In genomic region chrY:1244940-1245339, GRCm38 (mm10) we compare ENCODE assay signal across 8 mouse cellular contexts. TPM values are rescaled to one million over a fixed set of nuclear protein-coding genes. Genes with fewer than 3 reads are reported as not detected.
A peak's percentile ranks its signal among the peaks of the same experiment; 100 is the strongest.
DNase-seq lines count a peak whose midpoint lies in the region; ATAC-seq lines count a peak whose summit lies in the region.

No protein-coding gene starts in this region.

- peak overlapping the region; percentile 48 for H3K4me3 ChIP-seq in kidney, embryonic 16.5 days (ENCODE audit: low read length)
- peak overlapping the region; percentile 37 for H3K4me3 ChIP-seq in hindbrain, embryonic 12.5 days

- peak overlapping the region; percentile 63 for H3K9ac ChIP-seq in kidney, embryonic 16.5 days (replicated peaks; ENCODE audit: low read length)
- peak overlapping the region; percentile 35 for H3K9ac ChIP-seq in hindbrain, embryonic 12.5 days

- H3K9me3 ChIP-seq in kidney, embryonic 16.5 days (ENCODE audit: low read length), result no peaks in the 10 kb centered on the region
- H3K9me3 ChIP-seq in hindbrain, embryonic 12.5 days (replicated peaks), result no peaks in the 10 kb centered on the region

- WGBS in kidney, embryonic 16.5 days, result 0% methylated on average over 1 of the region's 9 CpGs
- WGBS in hindbrain, embryonic 12.5 days, result 2% methylated on average over 8 of the region's 9 CpGs

- ATAC-seq in kidney, embryonic 16.5 days (ENCODE audit: low FRiP score, low TSS enrichment), result no peak
- ATAC-seq in common myeloid progenitor, adult 5-6 weeks (replicated peaks; ENCODE audit: low read depth, poor library complexity, severe bottlenecking), result 0 out of 2 replicates have a peak, but pooled peaks have one; percentile 13
- no peak for ATAC-seq in hindbrain, embryonic 12.5 days (ENCODE audit: low FRiP score)
- ATAC-seq in inflammation-experienced regulatory T-cells, adult 6 months, result no peak

- no peak for DNase-seq in kidney, postnatal 4 days
- peak; percentile 5 for DNase-seq in mesoderm, embryonic 11.5 days (ENCODE audit: low read depth, low spot score)
- DNase-seq in ovary, postnatal 14 days (ENCODE audit: low spot score), result no peak
- no peak for DNase-seq in layer of hippocampus, adult 11-12 months (ENCODE audit: low spot score)

- no peaks in the 10 kb centered on the region for H3K27me3 ChIP-seq in kidney, embryonic 16.5 days (ENCODE audit: insufficient read depth, low read length)
- no peaks in the 10 kb centered on the region for H3K27me3 ChIP-seq in hindbrain, embryonic 12.5 days

- H3K36me3 ChIP-seq in kidney, embryonic 16.5 days (ENCODE audit: insufficient read depth, low read length), result no peaks in the 10 kb centered on the region
- no peaks in the 10 kb centered on the region for H3K36me3 ChIP-seq in hindbrain, embryonic 12.5 days

- peak overlapping the region; percentile 31 for H3K4me2 ChIP-seq in kidney, embryonic 16.5 days (replicated peaks; ENCODE audit: low read depth, low read length)
- peak overlapping the region; percentile 34 for H3K4me2 ChIP-seq in hindbrain, embryonic 12.5 days (replicated peaks)

- H3K4me1 ChIP-seq in kidney, embryonic 16.5 days (ENCODE audit: insufficient read depth, low read length), result no peaks in the 10 kb centered on the region
- no peaks in the 10 kb centered on the region for H3K4me1 ChIP-seq in hindbrain, embryonic 12.5 days

- H3K27ac ChIP-seq in kidney, embryonic 16.5 days (ENCODE audit: low read length), result peak overlapping the region; percentile 69
- H3K27ac ChIP-seq in hindbrain, embryonic 12.5 days, result peak overlapping the region; percentile 52

RNA-seq across cellular contexts. Expression of gene Uty, which starts 0.6 kb away (rescaled TPM):
- polyA plus RNA-seq in kidney, embryonic 16.5 days (2015; fragmentation: Nextera tagmentation; extraction: Ambion mirVana), result 8.0 and 14.6 TPM in 2 replicates
- total RNA-seq in common myeloid progenitor, adult 5-6 weeks (2017), result 38.1 and 38.2 TPM in 2 replicates
- polyA plus RNA-seq in hindbrain, embryonic 12.5 days (2016; fragmentation: Nextera tagmentation; extraction: Ambion mirVana), result 16.5 and 18.9 TPM in 2 replicates
- polyA plus RNA-seq in inflammation-experienced regulatory T-cells, adult 6 months (2017; shearing (Covaris generic)), result 10 to 100 TPM; 66.3 to 87.5 (median 68.0) TPM

RNA-seq across cellular contexts. Expression of gene Ddx3y, which starts 41.5 kb away (rescaled TPM):
- polyA plus RNA-seq in kidney, embryonic 16.5 days (2015; fragmentation: Nextera tagmentation; extraction: Ambion mirVana), result 14.7 and 27.6 TPM in 2 replicates
- total RNA-seq in common myeloid progenitor, adult 5-6 weeks (2017), result 82.8 and 86.1 TPM in 2 replicates
- polyA plus RNA-seq in hindbrain, embryonic 12.5 days (2016; fragmentation: Nextera tagmentation; extraction: Ambion mirVana), result 18.2 and 21.6 TPM in 2 replicates
- polyA plus RNA-seq in inflammation-experienced regulatory T-cells, adult 6 months (2017; shearing (Covaris generic)), result 100 to 1,000 TPM in 2 of 3 experiments, 10 to 100 TPM in 1; 91.1 to 151 (median 102) TPM
